Mouse (Mus musculus) erythroblast, embryonic 14.5 days (primary cell): ENCODE data around the gene Obox2. TPM values are rescaled to one million over a fixed set of nuclear protein-coding genes. Genes with fewer than 3 reads are reported as not detected.
"Not testable (repeated sequence)": the region's sequence is repeated elsewhere in the genome, so short reads cannot be mapped to it uniquely, and the experiment has no call there.

ENCODE experiments used
- H3K27me3 ChIP-seq: 2 replicates; pipeline ENCODE4 v1.6.1; 2012; ENCODE audit warnings: inconsistent platforms; ENCODE audit not compliant: control insufficient read depth
- H3K36me3 ChIP-seq: 2 replicates; pipeline ENCODE4 v1.6.1; 2012; ENCODE audit warnings: mild to moderate bottlenecking, inconsistent platforms; ENCODE audit not compliant: control insufficient read depth
- H3K4me1 ChIP-seq: 2 replicates; pipeline ENCODE4 v1.6.1; 2012; ENCODE audit warnings: inconsistent platforms; ENCODE audit not compliant: control insufficient read depth
- H3K4me3 ChIP-seq: replicated peaks from 2 replicates; pipeline ENCODE3; 2012; ENCODE audit warnings: moderate library complexity, mild to moderate bottlenecking, inconsistent platforms
- H3K9me3 ChIP-seq: 2 replicates; pipeline ENCODE4 v1.6.1; 2012; ENCODE audit warnings: low read length, inconsistent platforms, mixed read lengths; ENCODE audit not compliant: control insufficient read depth
- polyA plus RNA-seq: library from polyadenylated mRNA; stranded (reverse); fragments of >175 nt; gene quantifications from 2 replicates; pipeline ENCODE4 v1.2.3, GENCODE M21; 2012

Obox2 gene
- polyA plus RNA-seq = not detected in 2 replicates

DNA sequence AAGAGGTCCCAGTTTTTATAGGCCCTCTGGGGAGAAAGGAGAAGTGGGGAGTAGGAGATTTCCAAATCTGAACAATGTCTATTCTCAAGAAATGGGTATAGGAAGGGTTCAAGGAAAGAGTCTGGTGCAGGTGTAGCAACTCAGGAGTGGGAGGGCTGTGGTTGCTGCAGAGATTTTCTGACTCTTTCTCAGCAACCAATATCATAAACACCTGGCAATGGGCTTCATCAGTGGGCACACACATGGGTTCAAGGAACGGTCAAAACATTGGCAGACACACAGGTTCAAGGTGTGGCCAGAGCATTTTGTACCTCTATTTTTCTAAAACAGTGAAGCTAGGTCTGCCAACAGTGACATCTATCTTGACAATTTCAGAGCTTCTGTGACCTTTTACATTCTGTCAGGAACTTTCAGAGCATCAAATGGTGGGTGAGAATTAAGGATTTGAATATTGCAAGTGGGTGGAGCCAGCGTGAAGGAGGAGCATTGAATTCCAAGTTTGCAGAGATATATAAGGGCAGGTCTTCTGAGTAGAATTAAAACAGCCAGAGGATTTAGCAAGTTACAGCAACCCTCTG is at the start of gene Obox2, which contains the start of gene Obox1:
Gene Obox2, plus strand, starts transcription at position 301 of the 578 bp plus-strand sequence.
Gene Obox1, plus strand, starts transcription at position 528 of the 578 bp plus-strand sequence.
- H3K4me1 ChIP-seq, H3K9me3 ChIP-seq, H3K36me3 ChIP-seq, H3K4me3 ChIP-seq, H3K27me3 ChIP-seq: not testable (repeated sequence)

DNA sequence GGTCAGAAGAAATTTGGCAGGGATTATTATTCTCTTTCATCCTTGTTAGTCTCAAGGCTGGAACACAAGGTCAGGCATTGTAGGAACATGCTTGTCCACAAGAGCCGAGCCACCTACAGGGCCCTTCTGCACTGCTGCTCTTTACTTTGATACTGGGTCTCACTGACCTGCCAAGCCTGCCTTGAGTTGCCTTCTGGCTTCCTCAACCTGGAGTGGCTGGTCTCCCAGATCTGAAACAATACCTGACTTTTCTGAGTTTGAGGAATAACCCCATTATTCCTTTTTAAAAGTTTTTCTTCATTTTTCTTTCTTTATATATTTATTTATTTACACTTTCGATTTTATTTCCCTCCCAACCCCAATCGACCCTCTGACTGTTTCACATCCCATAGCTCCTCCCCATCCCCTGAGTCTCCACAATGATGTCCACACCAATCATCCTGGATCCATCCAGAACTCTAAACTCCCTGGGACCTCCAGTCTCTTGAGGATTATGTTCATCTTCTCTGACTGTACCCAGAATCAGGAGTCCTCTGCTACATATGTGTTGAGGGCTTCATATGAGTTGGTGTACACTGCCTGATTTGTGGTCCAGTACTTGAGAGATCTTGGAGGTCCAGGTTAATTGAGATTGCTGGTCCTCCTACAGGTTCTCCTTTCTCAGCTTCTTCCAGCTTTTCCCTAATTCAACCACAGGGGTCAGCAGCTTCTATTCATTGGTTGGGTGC is 10.8 kb downstream of the Obox2 start:
- not testable (repeated sequence) for H3K9me3 ChIP-seq, H3K4me3 ChIP-seq, H3K4me1 ChIP-seq, H3K36me3 ChIP-seq, H3K27me3 ChIP-seq

DNA sequence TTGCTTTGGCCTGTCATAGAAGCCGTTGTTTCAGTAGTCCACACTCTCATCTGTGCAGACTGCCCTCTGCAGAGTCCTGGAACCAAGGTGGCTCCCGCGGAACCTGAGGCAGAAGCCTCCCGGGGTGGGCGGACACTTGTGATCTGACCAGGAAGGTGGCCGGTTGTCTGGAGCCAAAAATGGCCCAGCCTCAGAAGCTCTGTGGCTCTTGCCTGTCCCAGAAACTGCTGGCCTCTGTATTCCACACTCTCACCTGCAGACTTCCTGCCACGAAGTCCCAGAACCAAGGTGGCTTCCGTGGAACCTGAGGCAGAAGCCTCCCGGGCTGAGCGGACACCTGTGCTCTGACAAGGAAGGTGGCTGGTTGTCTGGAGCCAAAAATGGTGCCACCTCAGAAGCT is 18.3 kb downstream of the Obox2 start:
- not testable (repeated sequence) for H3K36me3 ChIP-seq, H3K9me3 ChIP-seq, H3K4me1 ChIP-seq, H3K4me3 ChIP-seq, H3K27me3 ChIP-seq

DNA sequence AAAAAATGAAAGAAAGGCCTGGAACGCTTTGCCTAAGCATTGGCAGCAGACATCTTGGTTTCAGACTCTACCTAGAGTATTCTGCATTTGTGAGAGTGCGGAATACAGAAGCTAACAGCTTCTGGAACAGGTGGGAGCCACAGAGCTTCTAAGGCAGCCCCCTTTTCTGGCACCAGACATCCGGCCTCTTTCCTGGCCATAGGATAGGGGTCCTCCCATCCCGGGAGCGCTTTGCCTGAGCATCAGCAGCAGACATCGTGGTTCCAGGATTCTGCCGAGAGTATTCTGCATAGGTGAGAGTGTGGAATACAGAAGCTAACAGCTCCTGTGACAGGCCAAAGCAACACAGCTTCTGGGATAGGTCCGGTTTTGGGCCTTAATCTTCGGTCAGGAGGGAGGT is 29.5 kb downstream of the Obox2 start:
- H3K9me3 ChIP-seq, H3K27me3 ChIP-seq, H3K36me3 ChIP-seq, H3K4me3 ChIP-seq, H3K4me1 ChIP-seq: not testable (repeated sequence)

DNA sequence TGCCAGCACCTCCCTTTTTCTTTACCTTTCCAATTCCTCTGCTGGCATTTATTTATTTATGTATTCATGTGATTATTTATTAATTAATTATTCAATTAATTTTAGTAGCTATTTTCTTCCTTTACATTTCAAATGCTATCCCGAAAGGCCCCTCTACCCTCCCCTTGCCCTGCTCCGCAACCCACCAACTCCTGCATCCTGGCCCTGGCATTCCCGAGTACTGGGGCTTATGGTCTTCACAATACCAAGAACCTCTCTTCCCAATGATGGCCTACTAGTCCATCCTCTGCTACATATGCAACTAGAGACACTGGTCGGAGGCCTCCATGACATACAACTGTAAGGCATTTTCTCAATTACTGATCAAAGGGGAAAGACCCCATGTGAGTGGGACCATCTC is 37.0 kb downstream of the Obox2 start:
- H3K9me3 ChIP-seq, H3K27me3 ChIP-seq, H3K36me3 ChIP-seq, H3K4me1 ChIP-seq, H3K4me3 ChIP-seq: not testable (repeated sequence)

Other genes with a start within 250 kb of the Obox2 start
- gene Obox1, start 227 bp downstream of the Obox2 start, polyA plus RNA-seq = not detected in 2 replicates